Mouse (Mus musculus): Measurements from ENCODE around the gene Igfbp3.

DNA sequence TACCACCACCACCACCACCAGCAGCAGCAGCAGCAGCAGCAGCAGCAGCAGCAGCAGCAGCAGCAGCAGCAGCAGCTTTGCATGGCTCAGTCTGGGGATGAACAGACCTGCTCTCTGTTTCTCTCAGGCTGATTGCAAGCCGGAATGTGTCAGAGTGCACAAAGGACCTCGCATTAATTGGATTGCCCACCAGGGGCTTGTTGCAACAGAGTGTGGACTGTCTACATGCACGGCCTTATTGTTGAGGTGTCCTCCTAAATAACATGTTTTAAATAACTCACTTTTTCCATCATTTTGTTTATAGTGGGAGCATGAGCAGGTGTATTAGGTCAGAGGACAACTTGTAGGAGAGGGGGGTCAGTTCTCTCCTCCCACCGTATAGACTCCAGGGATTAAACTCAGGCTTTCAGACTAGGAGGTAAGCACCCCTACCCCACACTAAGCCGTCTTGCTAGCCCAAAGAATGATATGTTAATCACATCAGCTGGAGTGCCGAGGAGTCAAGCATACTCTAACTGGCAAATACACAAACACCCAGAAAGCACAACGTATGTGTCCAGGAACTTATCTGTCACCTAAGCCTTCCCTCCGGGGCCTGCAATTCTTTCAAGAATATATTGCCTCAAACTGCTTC, 31.2 kb downstream of the Igfbp3 start:
- TF ChIP-seq POLR2A (IDR thresholded peaks at IDR 0.05; ENCODE audit: extremely low read depth, insufficient read depth, low read length) (no peak), CTCF (IDR thresholded peaks at IDR 0.05; ENCODE audit: low read depth, low read length) (no peak)

Measured in liver, adult 2 months (tissue).